Mouse (Mus musculus): Measurements from ENCODE around the gene Suox.
"Not testable (repeated sequence)": the region's sequence is repeated elsewhere in the genome, so short reads cannot be mapped to it uniquely, and the experiment has no call there.

Suox gene

DNA sequence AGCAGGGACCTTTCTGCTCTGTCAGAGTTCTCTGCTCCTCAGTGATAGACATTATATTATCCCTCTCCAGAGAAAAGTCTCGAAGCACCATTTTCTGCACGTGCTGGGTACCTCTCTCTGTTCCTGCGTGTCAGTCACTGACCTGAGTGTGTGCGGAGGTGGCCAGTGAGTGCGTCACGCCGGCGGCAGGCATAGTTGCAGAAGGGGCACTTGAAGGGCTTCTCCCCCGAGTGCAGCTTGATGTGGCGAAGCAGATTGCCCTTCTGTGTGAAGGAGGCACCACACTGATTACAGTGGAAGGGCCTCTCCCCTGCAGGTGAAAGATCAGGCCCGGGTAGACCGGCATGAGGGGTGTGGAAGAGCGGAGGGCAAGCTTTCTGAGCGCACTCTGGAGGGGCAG lies 33.9 kb downstream of the Suox start:
- TF ChIP-seq NANOG (IDR thresholded peaks at IDR 0.05; ENCODE audit: borderline replicate concordance, low read length) (no peak), POU5F1 (IDR thresholded peaks at IDR 0.05; ENCODE audit: borderline replicate concordance, low read length) (no peak), CTCF (conservative IDR thresholded peaks at IDR 0.05; ENCODE audit: low read length) (no peak)
- H3K36me3 ChIP-seq (ENCODE audit: insufficient read depth, low read length), result no peaks in the 10 kb centered on the region
- peak overlapping the region; percentile 43 for H3K4me3 ChIP-seq (replicated peaks; ENCODE audit: low read length)
- no peaks in the 10 kb centered on the region for H3K9me3 ChIP-seq (ENCODE audit: low read length)
- H3K27me3 ChIP-seq (ENCODE audit: insufficient read depth, low read length), result peaks cover 73% of the 10 kb centered on the region
- peaks cover 69% of the 10 kb centered on the region for H3K4me1 ChIP-seq (replicated peaks; ENCODE audit: low read depth, low read length)

DNA sequence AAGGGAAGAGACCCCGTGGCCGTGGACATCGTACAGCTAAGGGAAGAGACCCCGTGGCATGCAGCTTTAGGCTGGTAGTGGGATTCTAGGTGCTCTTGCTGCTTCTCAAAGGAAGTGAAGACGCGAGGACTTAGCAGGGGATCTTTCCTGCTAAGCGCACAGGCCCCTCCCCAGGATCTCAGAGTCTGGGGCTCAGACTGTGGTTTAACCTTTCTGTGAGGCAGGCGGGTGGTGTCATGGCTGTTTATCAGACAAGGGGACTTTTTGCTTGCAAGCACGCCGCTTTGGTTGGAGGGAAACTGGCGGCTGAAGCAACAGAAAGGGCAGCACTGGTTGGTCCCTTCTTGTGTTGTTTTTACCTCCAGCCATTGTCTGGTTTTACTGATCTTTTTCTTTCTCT lies 36.9 kb downstream of the Suox start:
- Histone ChIP-seq H3K9me3 (ENCODE audit: low read length) (no peaks in the 10 kb centered on the region), H3K4me1 (replicated peaks; ENCODE audit: low read depth, low read length) (peaks cover 74% of the 10 kb centered on the region), H3K4me3 (replicated peaks; ENCODE audit: low read length) (peak overlapping the region; percentile 46), H3K27me3 (ENCODE audit: insufficient read depth, low read length) (peaks cover 68% of the 10 kb centered on the region), H3K36me3 (ENCODE audit: insufficient read depth, low read length) (no peaks in the 10 kb centered on the region)
- TF ChIP-seq CTCF (conservative IDR thresholded peaks at IDR 0.05; ENCODE audit: low read length) (no peak), NANOG (IDR thresholded peaks at IDR 0.05; ENCODE audit: borderline replicate concordance, low read length) (no peak), POU5F1 (IDR thresholded peaks at IDR 0.05; ENCODE audit: borderline replicate concordance, low read length) (no peak)

DNA sequence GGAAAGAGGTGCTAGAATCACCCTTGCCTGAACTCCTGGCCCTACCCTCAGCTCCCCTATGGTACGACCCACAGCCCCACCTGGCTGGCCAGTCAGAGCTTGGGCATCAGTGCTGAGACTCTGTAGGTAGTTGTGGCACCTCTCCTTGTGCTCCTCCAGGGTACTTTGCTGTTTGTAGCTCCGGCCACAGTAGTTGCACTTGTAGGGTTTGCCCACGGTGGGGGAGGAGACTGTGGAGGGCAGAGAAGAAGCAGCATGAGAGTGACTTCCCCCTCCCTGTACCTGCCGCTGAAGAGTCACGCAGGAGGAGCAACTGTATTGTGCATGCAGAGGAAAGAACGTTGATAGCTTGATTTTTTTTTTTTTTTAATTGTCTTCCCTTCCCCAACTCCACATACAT lies 37.3 kb downstream of the Suox start:
- H3K36me3 ChIP-seq (ENCODE audit: insufficient read depth, low read length), result no peaks in the 10 kb centered on the region
- H3K9me3 ChIP-seq (ENCODE audit: low read length), result no peaks in the 10 kb centered on the region
- H3K4me3 ChIP-seq (replicated peaks; ENCODE audit: low read length), result peak overlapping the region; percentile 46
- H3K4me1 ChIP-seq (replicated peaks; ENCODE audit: low read depth, low read length), result peaks cover 74% of the 10 kb centered on the region
- H3K27me3 ChIP-seq (ENCODE audit: insufficient read depth, low read length), result peaks cover 63% of the 10 kb centered on the region
- TF ChIP-seq CTCF (conservative IDR thresholded peaks at IDR 0.05; ENCODE audit: low read length), result no peak
- no peak for TF ChIP-seq NANOG (IDR thresholded peaks at IDR 0.05; ENCODE audit: borderline replicate concordance, low read length)
- no peak for TF ChIP-seq POU5F1 (IDR thresholded peaks at IDR 0.05; ENCODE audit: borderline replicate concordance, low read length)

DNA sequence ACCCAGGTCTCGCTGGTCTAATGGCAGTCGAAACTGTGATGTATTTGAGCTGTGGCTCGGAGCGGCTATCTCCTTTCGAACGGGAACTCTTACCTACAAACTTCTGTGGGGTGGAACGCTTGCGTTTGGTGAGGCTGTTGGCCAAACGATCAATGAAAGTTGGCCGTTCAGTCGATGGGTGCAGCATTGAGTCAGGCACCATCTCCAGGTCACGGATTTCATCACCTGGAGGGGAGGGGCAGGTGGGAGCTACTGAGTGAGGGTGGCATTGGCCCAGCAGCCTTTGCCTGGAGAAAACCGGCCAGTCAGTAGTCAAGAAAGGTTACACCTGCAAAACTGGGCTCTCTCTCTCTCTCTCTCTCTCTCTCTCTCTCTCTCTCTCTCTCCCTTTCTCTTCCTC lies 38.2 kb downstream of the Suox start:
- no peak for TF ChIP-seq CTCF (conservative IDR thresholded peaks at IDR 0.05; ENCODE audit: low read length)
- Histone ChIP-seq H3K27me3 (ENCODE audit: insufficient read depth, low read length) (peaks cover 55% of the 10 kb centered on the region), H3K36me3 (ENCODE audit: insufficient read depth, low read length) (no peaks in the 10 kb centered on the region), H3K9me3 (ENCODE audit: low read length) (no peaks in the 10 kb centered on the region), H3K4me1 (replicated peaks; ENCODE audit: low read depth, low read length) (peaks cover 74% of the 10 kb centered on the region), H3K4me3 (replicated peaks; ENCODE audit: low read length) (no peak overlapping the region)

DNA sequence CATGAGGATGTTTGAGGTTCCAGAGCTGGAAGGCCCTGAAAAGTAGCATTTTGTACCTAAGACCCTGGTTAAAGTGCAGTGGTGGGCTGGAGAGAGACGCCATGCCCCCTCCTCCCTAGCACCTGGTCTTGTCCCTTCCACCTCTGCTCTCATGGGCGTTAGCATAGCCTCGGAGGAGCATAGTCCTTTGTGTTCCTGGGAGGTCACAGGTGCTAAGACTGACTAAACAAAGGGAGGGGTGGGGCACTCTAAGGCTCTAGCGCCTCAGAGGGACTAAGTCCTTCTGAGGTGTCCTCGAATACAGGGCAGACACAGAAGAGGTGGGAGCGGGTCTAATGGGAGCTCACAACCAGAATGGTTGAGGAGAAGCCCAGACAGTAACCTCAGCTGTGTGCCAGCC lies 42.3 kb downstream of the Suox start:
- Histone ChIP-seq H3K9me3 (ENCODE audit: low read length) (no peaks in the 10 kb centered on the region), H3K4me1 (replicated peaks; ENCODE audit: low read depth, low read length) (peaks cover 69% of the 10 kb centered on the region), H3K4me3 (replicated peaks; ENCODE audit: low read length) (peak overlapping the region; percentile 48), H3K36me3 (ENCODE audit: insufficient read depth, low read length) (no peaks in the 10 kb centered on the region), H3K27me3 (ENCODE audit: insufficient read depth, low read length) (peaks cover 35% of the 10 kb centered on the region)
- no peak for TF ChIP-seq NANOG (IDR thresholded peaks at IDR 0.05; ENCODE audit: borderline replicate concordance, low read length)
- no peak for TF ChIP-seq POU5F1 (IDR thresholded peaks at IDR 0.05; ENCODE audit: borderline replicate concordance, low read length)
- no peak for TF ChIP-seq CTCF (conservative IDR thresholded peaks at IDR 0.05; ENCODE audit: low read length)

DNA sequence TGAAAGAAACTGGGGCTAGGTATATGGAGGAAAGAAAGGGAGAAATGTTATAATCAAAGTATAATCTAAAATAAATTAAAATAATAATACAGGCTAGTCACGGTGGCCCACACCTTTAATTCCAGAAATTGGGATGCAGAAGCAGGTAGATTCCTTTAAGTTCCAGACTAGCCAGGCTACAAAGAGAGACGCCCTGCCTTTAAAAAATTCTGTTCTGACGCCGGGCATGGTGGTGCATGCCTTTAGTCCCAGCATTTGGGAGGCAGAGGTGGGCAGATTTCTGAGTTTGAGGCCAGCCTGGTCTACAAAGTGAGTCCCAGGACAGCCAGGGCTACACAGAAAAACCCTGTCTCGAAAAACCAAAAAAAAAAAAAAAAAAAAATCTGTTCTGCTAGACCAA lies 43.6 kb downstream of the Suox start:
- Histone ChIP-seq H3K27me3 (ENCODE audit: insufficient read depth, low read length) (peaks cover 23% of the 10 kb centered on the region), H3K4me1 (replicated peaks; ENCODE audit: low read depth, low read length) (peaks cover 58% of the 10 kb centered on the region)
- not testable (repeated sequence) for H3K36me3 ChIP-seq (ENCODE audit: insufficient read depth, low read length); H3K4me3 ChIP-seq (replicated peaks; ENCODE audit: low read length); H3K9me3 ChIP-seq (ENCODE audit: low read length)

DNA sequence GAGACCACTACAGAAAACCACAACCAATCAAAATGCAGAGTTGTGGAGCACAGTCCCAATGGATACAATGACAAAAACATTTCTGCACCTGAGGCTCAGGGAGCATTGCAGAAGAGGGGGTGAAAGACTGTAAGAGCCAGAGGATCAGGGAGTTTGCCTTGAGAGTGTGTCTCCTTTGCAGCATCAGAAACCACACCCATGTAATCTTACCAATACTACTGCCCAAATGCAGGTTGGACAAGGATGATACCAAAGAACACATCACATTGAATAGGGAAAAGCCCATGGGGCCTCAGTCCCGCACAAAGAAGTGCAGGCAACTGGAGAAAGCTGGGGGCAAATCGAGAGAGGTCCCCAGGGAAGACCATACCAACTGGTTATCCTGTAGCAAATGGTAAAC lies 44.1 kb downstream of the Suox start:
- no peak for TF ChIP-seq CTCF (conservative IDR thresholded peaks at IDR 0.05; ENCODE audit: low read length)
- TF ChIP-seq POU5F1 (IDR thresholded peaks at IDR 0.05; ENCODE audit: borderline replicate concordance, low read length), result no peak
- no peak for TF ChIP-seq NANOG (IDR thresholded peaks at IDR 0.05; ENCODE audit: borderline replicate concordance, low read length)
- Histone ChIP-seq H3K4me3 (replicated peaks; ENCODE audit: low read length) (no peak overlapping the region), H3K27me3 (ENCODE audit: insufficient read depth, low read length) (peaks cover 18% of the 10 kb centered on the region), H3K4me1 (replicated peaks; ENCODE audit: low read depth, low read length) (peaks cover 59% of the 10 kb centered on the region), H3K9me3 (ENCODE audit: low read length) (no peaks in the 10 kb centered on the region), H3K36me3 (ENCODE audit: insufficient read depth, low read length) (peaks cover 12% of the 10 kb centered on the region)

DNA sequence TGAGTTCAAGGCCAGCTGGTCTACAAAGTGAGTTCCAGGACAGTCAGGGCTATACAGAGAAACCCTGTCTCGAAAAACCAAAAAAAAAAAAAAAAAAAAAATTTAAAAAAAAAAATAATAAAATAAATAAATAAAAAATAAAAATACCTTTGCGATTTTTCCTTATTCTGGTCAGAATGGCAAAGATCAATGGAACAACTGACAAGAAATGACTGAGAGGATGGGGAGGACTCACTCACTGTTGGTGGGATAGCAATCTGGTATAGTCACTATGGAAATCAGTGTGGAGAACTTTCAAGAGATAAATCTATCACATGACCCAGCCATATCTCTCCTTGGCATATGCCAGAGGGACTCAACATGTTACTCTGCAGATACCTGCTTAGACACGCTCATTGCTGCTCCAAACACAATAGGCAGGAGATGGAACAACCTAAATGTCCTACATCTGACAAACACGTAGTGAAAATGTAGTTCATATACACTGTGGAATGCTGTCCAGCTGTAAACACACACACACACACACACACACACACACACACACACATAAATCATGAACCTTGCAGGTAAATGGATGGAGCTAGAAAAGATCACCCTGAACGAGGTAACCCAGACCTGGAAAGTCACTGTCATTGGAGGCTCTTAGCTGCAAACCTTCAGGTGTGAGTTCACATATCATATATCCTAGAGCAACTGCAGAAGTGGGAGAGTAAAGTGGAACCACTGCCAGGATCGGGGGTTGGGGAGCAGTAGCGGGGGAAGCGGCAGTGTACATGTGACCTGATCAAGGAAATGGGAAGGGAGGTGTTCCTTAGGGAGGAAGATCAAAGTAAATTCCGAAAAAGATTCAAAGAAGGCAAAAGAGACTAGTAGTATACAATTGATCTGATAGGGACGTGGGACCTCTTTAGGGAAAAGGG lies 46.2 kb downstream of the Suox start:
- Histone ChIP-seq H3K27me3 (ENCODE audit: insufficient read depth, low read length) (peaks cover 3% of the 10 kb centered on the region; the same call in 1 of the 2 replicates), H3K9me3 (ENCODE audit: low read length) (no peaks in the 10 kb centered on the region), H3K4me1 (replicated peaks; ENCODE audit: low read depth, low read length) (peaks cover 53% of the 10 kb centered on the region), H3K4me3 (replicated peaks; ENCODE audit: low read length) (no peak overlapping the region), H3K36me3 (ENCODE audit: insufficient read depth, low read length) (peaks cover 29% of the 10 kb centered on the region)
- TF ChIP-seq CTCF (conservative IDR thresholded peaks at IDR 0.05; ENCODE audit: low read length) (no peak), NANOG (IDR thresholded peaks at IDR 0.05; ENCODE audit: borderline replicate concordance, low read length) (no peak), POU5F1 (IDR thresholded peaks at IDR 0.05; ENCODE audit: borderline replicate concordance, low read length) (no peak)
